Mouse (Mus musculus): Measurements from ENCODE around the gene Mpnd. TPM values are rescaled to one million over a fixed set of nuclear protein-coding genes. Genes with fewer than 3 reads are reported as not detected.

The Mpnd gene
- polyA plus RNA-seq, 1 experiment: 98.3 TPM

DNA sequence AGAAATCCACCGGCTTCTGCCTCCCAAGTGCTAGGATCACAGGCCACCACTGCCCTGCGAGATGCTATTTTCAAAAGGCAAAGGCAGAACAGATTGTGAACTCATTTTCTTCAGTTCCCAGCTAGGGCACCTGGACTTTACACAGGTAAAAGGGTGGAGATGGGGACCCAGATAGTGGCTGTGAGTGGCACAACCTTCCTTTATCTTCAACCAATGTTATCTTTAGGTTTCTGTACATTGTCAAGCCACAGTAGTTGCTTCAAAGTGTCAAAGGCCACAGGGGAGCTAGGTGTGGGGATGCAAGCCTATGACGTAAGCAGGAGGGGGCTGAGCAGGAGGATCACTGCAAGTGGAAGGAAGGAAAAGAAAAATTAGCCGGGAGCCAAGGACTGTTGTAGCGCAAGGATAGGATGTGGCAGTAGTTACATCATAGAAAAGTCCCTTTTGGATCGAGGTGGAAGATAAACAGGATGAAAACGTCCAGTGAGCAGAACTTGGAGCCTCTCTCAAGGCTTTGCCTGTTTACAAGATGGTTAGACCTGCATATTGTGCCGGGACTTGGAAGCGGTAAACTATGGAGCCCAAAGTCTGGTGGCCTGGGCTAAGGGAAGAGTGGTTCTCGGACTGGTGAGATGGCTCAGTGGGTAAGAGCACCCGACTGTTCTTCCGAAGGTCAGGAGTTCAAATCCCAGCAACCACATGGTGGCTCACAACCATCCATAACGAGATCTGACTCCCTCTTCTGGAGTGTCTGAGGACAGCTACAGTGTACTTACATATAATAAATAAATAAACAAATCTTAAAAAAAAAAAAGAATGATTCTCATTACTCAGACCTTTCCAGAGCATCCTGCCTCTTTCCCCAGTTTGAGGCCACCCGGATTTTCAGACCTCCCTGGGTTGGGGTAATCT is 2.2 kb downstream of the Mpnd start:
- Histone ChIP-seq H3K4me1 (ENCODE audit: control insufficient read depth, insufficient read depth, low read length) (peaks cover 3% of the 10 kb centered on the region; the same call in 1 of the 2 replicates), H3K27me3 (replicated peaks; ENCODE audit: control insufficient read depth, insufficient read depth, low read length) (no peaks in the 10 kb centered on the region), H3K27ac (ENCODE audit: insufficient read depth, low read depth, low read length) (peak overlapping the region; percentile 48), H3K36me3 (ENCODE audit: control insufficient read depth, insufficient read depth, low read length) (no peaks in the 10 kb centered on the region), H3K4me3 (ENCODE audit: insufficient read depth, low read depth, low read length) (no peak overlapping the region; the same call in 1 of the 2 replicates)
- 28% methylated on average over 14 of the region's 14 CpGs for WGBS
- DNase-seq: no peak
- TF ChIP-seq POLR2A (IDR thresholded peaks at IDR 0.05; ENCODE audit: low read depth, low read length) (no peak), CTCF (conservative IDR thresholded peaks at IDR 0.05; ENCODE audit: insufficient read depth, insufficient read length, low read depth, low read length) (no peak)

GRCm38 (mm10) chr17:56008356-56009087 is 3.0 kb downstream of the Mpnd start:
- Histone ChIP-seq H3K27me3 (replicated peaks; ENCODE audit: control insufficient read depth, insufficient read depth, low read length) (no peaks in the 10 kb centered on the region), H3K36me3 (ENCODE audit: control insufficient read depth, insufficient read depth, low read length) (no peaks in the 10 kb centered on the region), H3K4me3 (ENCODE audit: insufficient read depth, low read depth, low read length) (peak overlapping the region; percentile 83), H3K4me1 (ENCODE audit: control insufficient read depth, insufficient read depth, low read length) (peaks cover 3% of the 10 kb centered on the region; the same call in 1 of the 2 replicates), H3K27ac (ENCODE audit: insufficient read depth, low read depth, low read length) (peak overlapping the region; percentile 76)
- DNase-seq: peak; percentile 98
- under 1% methylated on average over 21 of the region's 21 CpGs for WGBS
- TF ChIP-seq POLR2A (IDR thresholded peaks at IDR 0.05; ENCODE audit: low read depth, low read length) (no peak), CTCF (conservative IDR thresholded peaks at IDR 0.05; ENCODE audit: insufficient read depth, insufficient read length, low read depth, low read length) (no peak)

DNA sequence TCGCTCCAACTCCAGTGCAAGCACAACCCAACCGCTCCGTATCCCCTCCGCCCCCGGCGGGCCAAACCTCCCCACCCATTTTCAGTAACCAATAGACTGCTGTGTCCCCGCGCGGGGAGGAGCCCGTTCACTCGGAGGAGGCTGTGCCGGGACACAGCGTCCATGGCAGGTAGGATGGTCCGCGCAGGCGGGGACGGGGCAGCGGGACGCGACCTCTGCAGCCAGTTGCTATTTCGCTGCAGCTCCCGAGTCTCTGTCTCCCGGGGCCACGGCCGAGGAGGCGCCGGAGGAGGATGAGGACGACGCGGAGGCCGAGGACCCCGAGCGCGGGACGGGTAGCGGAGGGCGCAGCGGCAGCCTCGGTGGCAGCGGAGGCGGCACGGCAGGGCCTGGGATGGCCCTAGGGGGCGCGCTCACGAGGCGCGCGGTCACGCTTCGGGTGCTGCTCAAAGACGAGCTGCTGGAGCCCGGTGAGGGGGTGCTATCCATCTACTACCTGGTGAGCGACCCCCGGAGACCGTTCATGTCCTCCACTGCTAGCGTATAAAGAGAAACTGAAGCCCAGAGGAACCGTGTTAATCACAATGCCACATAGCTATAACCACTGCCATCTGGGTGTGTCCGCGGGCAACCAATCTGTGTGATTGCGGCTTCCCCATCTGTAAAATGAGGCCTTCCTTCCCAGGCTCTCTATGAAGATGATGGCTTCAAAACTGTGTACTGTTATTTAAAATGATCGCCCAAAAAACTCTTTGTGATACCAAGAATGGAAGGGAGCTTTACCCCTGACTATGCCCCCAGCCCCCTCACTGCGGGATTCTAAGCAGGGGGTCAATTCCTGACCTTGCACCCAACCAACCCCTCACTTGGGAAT is 3.8 kb downstream of the Mpnd start:
- Histone ChIP-seq H3K27me3 (replicated peaks; ENCODE audit: control insufficient read depth, insufficient read depth, low read length) (no peaks in the 10 kb centered on the region), H3K4me1 (ENCODE audit: control insufficient read depth, insufficient read depth, low read length) (peaks cover 3% of the 10 kb centered on the region; the same call in 1 of the 2 replicates), H3K27ac (ENCODE audit: insufficient read depth, low read depth, low read length) (peak overlapping the region; percentile 76), H3K4me3 (ENCODE audit: insufficient read depth, low read depth, low read length) (peak overlapping the region; percentile 83), H3K36me3 (ENCODE audit: control insufficient read depth, insufficient read depth, low read length) (no peaks in the 10 kb centered on the region)
- TF ChIP-seq POLR2A (IDR thresholded peaks at IDR 0.05; ENCODE audit: low read depth, low read length) (peak; percentile 64), CTCF (conservative IDR thresholded peaks at IDR 0.05; ENCODE audit: insufficient read depth, insufficient read length, low read depth, low read length) (peak; percentile 38)
- WGBS: 1% methylated on average over 62 of the region's 62 CpGs
- DNase-seq: peak; percentile 97

GRCm38 (mm10) chr17:56009962-56010240 is 4.4 kb downstream of the Mpnd start:
- H3K27ac ChIP-seq (ENCODE audit: insufficient read depth, low read depth, low read length): no peak overlapping the region

DNA sequence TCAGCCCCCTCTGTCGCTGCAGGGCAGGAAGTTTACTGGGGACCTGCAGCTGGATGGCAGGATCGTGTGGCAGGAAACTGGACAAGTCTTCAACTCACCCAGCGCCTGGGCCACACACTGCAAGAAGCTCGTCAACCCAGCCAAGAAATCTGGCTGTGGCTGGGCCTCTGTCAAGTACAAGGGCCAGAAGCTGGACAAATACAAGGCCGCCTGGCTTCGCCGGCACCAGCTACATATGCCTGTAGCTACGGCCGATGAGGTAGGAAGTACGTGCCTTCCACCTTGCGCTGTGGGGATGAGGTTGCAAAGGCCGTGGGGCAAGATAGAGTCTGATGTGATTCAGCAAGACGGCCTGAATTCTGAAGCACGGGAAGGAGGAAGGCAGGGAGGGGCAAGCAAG is 4.7 kb downstream of the Mpnd start:
- Histone ChIP-seq H3K27ac (ENCODE audit: insufficient read depth, low read depth, low read length) (no peak overlapping the region), H3K27me3 (replicated peaks; ENCODE audit: control insufficient read depth, insufficient read depth, low read length) (no peaks in the 10 kb centered on the region), H3K4me1 (ENCODE audit: control insufficient read depth, insufficient read depth, low read length) (peaks cover 3% of the 10 kb centered on the region; the same call in 1 of the 2 replicates), H3K36me3 (ENCODE audit: control insufficient read depth, insufficient read depth, low read length) (no peaks in the 10 kb centered on the region), H3K4me3 (ENCODE audit: insufficient read depth, low read depth, low read length) (no peak overlapping the region)
- WGBS: 67% methylated on average over 14 of the region's 14 CpGs
- TF ChIP-seq POLR2A (IDR thresholded peaks at IDR 0.05; ENCODE audit: low read depth, low read length) (no peak), CTCF (conservative IDR thresholded peaks at IDR 0.05; ENCODE audit: insufficient read depth, insufficient read length, low read depth, low read length) (no peak)
- DNase-seq: no peak

More at GRCm38 (mm10) chr17:56009962-56010240, 4.4 kb downstream of the Mpnd start:
- Histone ChIP-seq H3K4me1 (ENCODE audit: control insufficient read depth, insufficient read depth, low read length) (peaks cover 3% of the 10 kb centered on the region; the same call in 1 of the 2 replicates), H3K36me3 (ENCODE audit: control insufficient read depth, insufficient read depth, low read length) (no peaks in the 10 kb centered on the region), H3K27me3 (replicated peaks; ENCODE audit: control insufficient read depth, insufficient read depth, low read length) (no peaks in the 10 kb centered on the region), H3K4me3 (ENCODE audit: insufficient read depth, low read depth, low read length) (peak overlapping the region; percentile 83)
- DNase-seq: no peak
- TF ChIP-seq CTCF (conservative IDR thresholded peaks at IDR 0.05; ENCODE audit: insufficient read depth, insufficient read length, low read depth, low read length): no peak
- TF ChIP-seq POLR2A (IDR thresholded peaks at IDR 0.05; ENCODE audit: low read depth, low read length): no peak
- WGBS: 47% methylated on average over 2 of the region's 2 CpGs

GRCm38 (mm10) chr17:56010681-56011080 is 5.2 kb downstream of the Mpnd start:
- 5% methylated on average over 9 of the region's 9 CpGs for WGBS
- Histone ChIP-seq H3K27ac (ENCODE audit: insufficient read depth, low read depth, low read length) (no peak overlapping the region), H3K27me3 (replicated peaks; ENCODE audit: control insufficient read depth, insufficient read depth, low read length) (no peaks in the 10 kb centered on the region), H3K4me3 (ENCODE audit: insufficient read depth, low read depth, low read length) (no peak overlapping the region), H3K4me1 (ENCODE audit: control insufficient read depth, insufficient read depth, low read length) (peaks cover 3% of the 10 kb centered on the region; the same call in 1 of the 2 replicates), H3K36me3 (ENCODE audit: control insufficient read depth, insufficient read depth, low read length) (no peaks in the 10 kb centered on the region)
- peak; percentile 96 for TF ChIP-seq CTCF (conservative IDR thresholded peaks at IDR 0.05; ENCODE audit: insufficient read depth, insufficient read length, low read depth, low read length)
- no peak for TF ChIP-seq POLR2A (IDR thresholded peaks at IDR 0.05; ENCODE audit: low read depth, low read length)
- DNase-seq: peak; percentile 78

All from kidney, adult 2 months (tissue).